Mouse (Mus musculus) hindbrain, embryonic 14.5 days (tissue): ENCODE measurements at regions not wholly inside any gene's neighbourhood (a gene's known extent, or its start where the extent isn't known, plus 50 kb on each side); places are given as distances from the start of the nearest gene placed in this dataset.

ENCODE experiments used
- ATAC-seq: fragments of 200-750 bp; cut with Nextera tagmentation; 2 replicates; pipeline ENCODE4 v1.8.0; 2017; ENCODE audit warnings: moderate number of reproducible peaks, mild to moderate bottlenecking, moderate TSS enrichment, moderate library complexity; ENCODE audit not compliant: low FRiP score
- DNase-seq: peaks from one replicate; pipeline ENCODE4 v3.0.0-alpha.2; 2015; ENCODE audit warnings: low spot score
- H3K27ac ChIP-seq: fragments of 300-500 bp; sonication (generic); 2 replicates; pipeline ENCODE4 v1.5.1; 2014; ENCODE audit warnings: mild to moderate bottlenecking, moderate library complexity
- H3K27me3 ChIP-seq: fragments of 300-500 bp; sonication (generic); 2 replicates; pipeline ENCODE4 v1.6.1; 2014; ENCODE audit warnings: mild to moderate bottlenecking, low read length, mixed read lengths; ENCODE audit not compliant: control insufficient read depth, insufficient read depth
- H3K36me3 ChIP-seq: fragments of 300-500 bp; sonication (generic); replicated peaks from 2 replicates; pipeline ENCODE4 v1.6.1; 2014; ENCODE audit not compliant: control insufficient read depth, insufficient read depth
- H3K4me1 ChIP-seq: fragments of 300-500 bp; sonication (generic); replicated peaks from 2 replicates; pipeline ENCODE4 v1.6.1; 2014; ENCODE audit warnings: antibody characterized with exemption, low read length, mixed read lengths; ENCODE audit not compliant: control insufficient read depth, insufficient read depth
- H3K4me2 ChIP-seq: fragments of 300-500 bp; sonication (generic); replicated peaks from 2 replicates; pipeline ENCODE4 v1.6.1; 2014; ENCODE audit warnings: mild to moderate bottlenecking, moderate library complexity
- H3K4me3 ChIP-seq: fragments of 300-500 bp; sonication (generic); replicated peaks from 2 replicates; pipeline ENCODE4 v1.5.1; 2014; ENCODE audit warnings: mild to moderate bottlenecking, low read length
- H3K9ac ChIP-seq: fragments of 300-500 bp; sonication (generic); 2 replicates; pipeline ENCODE4 v1.6.1; 2014
- H3K9me3 ChIP-seq: fragments of 300-500 bp; sonication (generic); 2 replicates; pipeline ENCODE4 v1.6.1; 2016; ENCODE audit warnings: low read length; ENCODE audit not compliant: control insufficient read depth
- WGBS: fragments of 180-500 bp; shearing (Covaris S2); extraction: QIAGEN DNeasy Blood & Tissue Kit; methylation state at CpG from one replicate; pipeline ENCODE4 v1.1.7; 2014; 5-methylcytosine and 5-hydroxymethylcytosine counted together

DNA sequence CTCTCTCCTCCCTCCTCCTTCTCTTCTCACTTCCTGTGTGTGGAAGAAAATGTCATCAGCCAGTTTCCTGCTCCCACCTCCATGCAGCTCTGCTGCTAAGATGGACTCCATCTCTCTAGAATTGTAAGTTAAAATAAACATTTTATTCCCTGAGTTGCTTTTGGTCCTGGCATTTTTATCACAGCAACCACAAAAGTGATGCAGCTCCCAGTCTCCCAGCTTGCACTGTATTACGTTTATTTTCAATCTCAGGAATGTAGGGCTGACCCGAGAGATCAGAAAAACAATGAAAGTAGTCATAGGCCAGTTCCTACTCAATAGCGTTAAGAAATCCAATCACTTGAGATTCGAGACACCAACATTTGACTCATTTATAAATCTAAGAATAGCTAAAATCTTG lies 106.0 kb upstream of the 1700056E22Rik start:
- no peak for ATAC-seq
- whole genome bisulfite sequencing: 76% methylated on average over 4 of the region's 4 CpGs
- H3K36me3 ChIP-seq: no peaks in the 10 kb centered on the region
- H3K9me3 ChIP-seq: no peaks in the 10 kb centered on the region
- no peak overlapping the region for H3K9ac ChIP-seq
- H3K27ac ChIP-seq: no peak overlapping the region
- no peaks in the 10 kb centered on the region for H3K4me1 ChIP-seq
- H3K4me2 ChIP-seq: no peak overlapping the region
- no peak for DNase-seq
- H3K27me3 ChIP-seq: no peaks in the 10 kb centered on the region
- H3K4me3 ChIP-seq: no peak overlapping the region

DNA sequence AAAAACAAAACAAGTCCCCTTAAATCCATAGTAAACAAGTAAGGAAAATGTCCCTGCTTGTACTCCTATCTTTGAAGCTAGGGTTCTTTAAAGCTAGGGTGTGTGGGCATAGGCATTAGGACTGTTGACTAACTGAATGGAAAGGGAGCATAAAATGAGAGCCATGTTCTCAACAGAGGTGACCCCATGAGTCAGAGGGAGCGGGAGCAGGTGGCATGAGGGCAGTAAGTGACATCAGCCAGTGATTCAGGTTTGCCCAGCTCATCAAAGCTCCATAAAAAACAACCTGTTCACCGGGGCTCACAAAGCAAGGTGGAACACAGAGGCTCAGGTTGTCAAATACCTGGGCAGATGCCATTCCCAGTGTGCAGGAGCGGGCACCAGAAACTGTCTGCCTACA lies 104.6 kb upstream of the 1700056E22Rik start:
- no peak overlapping the region for H3K9ac ChIP-seq
- no peaks in the 10 kb centered on the region for H3K4me1 ChIP-seq
- no peak overlapping the region for H3K4me2 ChIP-seq
- no peaks in the 10 kb centered on the region for H3K27me3 ChIP-seq
- H3K36me3 ChIP-seq: no peaks in the 10 kb centered on the region
- H3K4me3 ChIP-seq: no peak overlapping the region
- 94% methylated on average over 3 of the region's 3 CpGs for WGBS
- no peaks in the 10 kb centered on the region for H3K9me3 ChIP-seq
- ATAC-seq: no peak
- no peak for DNase-seq
- H3K27ac ChIP-seq: no peak overlapping the region

DNA sequence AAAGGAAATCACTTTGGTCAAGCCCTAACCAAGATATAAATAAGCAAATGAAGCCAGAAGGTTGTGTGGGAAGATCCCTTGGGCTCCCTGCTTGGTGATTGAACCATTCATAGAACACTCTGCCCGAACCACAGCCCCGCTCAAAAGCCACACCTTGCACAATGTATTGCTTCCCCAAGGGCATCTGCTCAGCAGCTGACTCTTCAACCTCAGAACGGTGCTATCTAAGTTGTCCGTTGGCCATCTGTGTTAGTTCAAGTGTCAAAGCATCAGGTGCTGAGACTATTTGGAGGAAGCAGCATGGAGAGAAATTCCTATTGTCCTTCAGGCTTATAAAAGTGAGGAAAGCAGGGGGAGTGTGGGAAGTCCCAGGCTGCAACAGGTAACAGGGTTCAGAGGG lies 96.8 kb upstream of the 1700056E22Rik start:
- ATAC-seq: no peak
- no peaks in the 10 kb centered on the region for H3K9me3 ChIP-seq
- WGBS: 84% methylated on average over 4 of the region's 4 CpGs

DNA sequence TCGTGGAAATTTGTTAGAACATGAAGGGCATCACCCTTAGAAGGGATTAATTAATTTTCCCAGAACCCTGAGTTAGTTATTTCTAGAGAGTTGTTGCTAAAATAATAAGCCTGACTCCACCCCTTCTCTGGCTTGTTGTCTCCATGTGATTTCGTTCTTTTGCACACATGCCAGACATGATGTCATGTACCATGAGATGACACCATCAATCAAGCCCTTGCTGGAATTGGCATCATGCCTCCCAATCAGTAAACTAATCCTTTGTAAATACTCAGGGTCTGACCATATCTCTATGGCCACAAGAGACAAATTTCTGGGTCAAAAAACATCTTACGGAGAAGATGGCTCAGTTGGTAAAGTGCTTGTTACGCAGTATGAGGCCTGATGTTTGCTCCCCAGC lies 93.2 kb upstream of the 1700056E22Rik start:
- H3K4me3 ChIP-seq: no peak overlapping the region
- whole genome bisulfite sequencing: 85% methylated on average over 4 of the region's 4 CpGs
- no peak for DNase-seq
- H3K4me2 ChIP-seq: no peak overlapping the region
- no peaks in the 10 kb centered on the region for H3K36me3 ChIP-seq
- H3K4me1 ChIP-seq: no peaks in the 10 kb centered on the region
- H3K9me3 ChIP-seq: no peaks in the 10 kb centered on the region
- no peak overlapping the region for H3K27ac ChIP-seq
- no peak for ATAC-seq
- H3K9ac ChIP-seq: no peak overlapping the region
- no peaks in the 10 kb centered on the region for H3K27me3 ChIP-seq

More for the DNA sequence above, 96.8 kb upstream of the 1700056E22Rik start:
- no peaks in the 10 kb centered on the region for H3K4me1 ChIP-seq
- no peak overlapping the region for H3K4me3 ChIP-seq
- H3K27ac ChIP-seq: no peak overlapping the region
- H3K4me2 ChIP-seq: no peak overlapping the region
- H3K27me3 ChIP-seq: no peaks in the 10 kb centered on the region
- DNase-seq: no peak
- no peaks in the 10 kb centered on the region for H3K36me3 ChIP-seq
- no peak overlapping the region for H3K9ac ChIP-seq

DNA sequence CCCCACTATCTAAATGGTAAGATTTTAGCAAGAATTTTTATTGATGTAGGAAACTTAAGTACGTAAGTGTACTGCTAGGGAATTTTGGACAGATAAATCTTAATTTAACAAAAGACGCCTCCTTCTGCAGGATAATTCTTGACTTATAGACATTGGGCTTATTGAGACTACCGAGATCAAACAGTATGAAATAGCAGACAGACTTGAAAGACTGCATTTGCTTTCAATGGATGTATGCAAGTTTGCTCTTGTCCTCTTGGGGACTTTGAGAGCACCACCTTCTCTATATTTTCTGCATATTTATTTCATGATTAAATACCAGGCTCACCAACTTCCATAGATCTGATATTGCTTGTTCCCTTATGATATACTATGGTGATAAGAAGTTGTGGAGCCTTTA lies 92.8 kb upstream of the 1700056E22Rik start:
- no peak overlapping the region for H3K4me2 ChIP-seq
- H3K4me3 ChIP-seq: no peak overlapping the region
- no peaks in the 10 kb centered on the region for H3K36me3 ChIP-seq
- 94% methylated on average over 3 of the region's 3 CpGs for WGBS
- ATAC-seq (no peak), DNase-seq (no peak)
- no peak overlapping the region for H3K9ac ChIP-seq
- H3K4me1 ChIP-seq: no peaks in the 10 kb centered on the region
- H3K9me3 ChIP-seq: no peaks in the 10 kb centered on the region
- H3K27ac ChIP-seq: no peak overlapping the region
- H3K27me3 ChIP-seq: no peaks in the 10 kb centered on the region
